Mouse (Mus musculus): ENCODE measurements around the gene Kcnk4. TPM values are rescaled to one million over a fixed set of nuclear protein-coding genes. Genes with fewer than 3 reads are reported as not detected.

Gene Kcnk4
- polyA plus RNA-seq, 1 experiment = 0.12 TPM

DNA sequence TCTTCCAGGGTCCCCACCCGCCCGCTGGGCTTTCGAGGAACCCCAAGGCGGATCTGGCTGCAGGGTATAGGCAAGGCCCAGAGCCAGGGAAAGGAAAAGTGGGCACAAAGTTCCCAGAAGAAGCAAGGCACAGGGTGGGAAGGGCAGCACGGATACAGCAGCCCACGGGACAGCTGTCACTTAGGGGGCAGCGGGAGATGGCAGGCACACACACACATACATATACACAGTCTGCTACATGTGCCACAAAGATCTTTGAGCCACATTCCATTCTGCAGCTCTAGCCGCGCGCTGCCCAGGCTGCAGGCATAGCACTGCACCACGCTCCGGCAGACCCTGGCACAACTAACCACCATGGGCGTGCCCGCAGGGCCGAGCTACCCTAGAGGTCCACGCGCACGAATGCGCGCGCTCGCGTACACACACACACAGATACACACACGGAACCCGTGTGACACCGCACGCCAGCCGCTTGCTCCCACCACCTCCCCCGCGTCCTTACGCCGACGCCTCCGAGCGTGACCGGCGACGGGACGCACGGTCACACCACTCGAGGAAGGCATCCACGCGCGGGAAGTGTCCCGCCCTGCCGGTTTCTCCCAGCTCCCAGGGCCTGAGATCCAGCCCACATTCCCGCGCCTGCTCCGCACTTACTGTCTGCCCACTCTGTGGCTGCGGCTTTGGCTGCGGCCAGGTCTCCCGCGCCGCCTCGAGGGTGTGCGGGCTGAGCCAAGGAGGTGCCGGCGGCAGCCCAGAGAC, 700 bp downstream of the Kcnk4 start:
- TF ChIP-seq TCF3 (IDR thresholded peaks at IDR 0.05; ENCODE audit: insufficient read length, low read depth) (no peak), POLR2AphosphoS2 (IDR thresholded peaks at IDR 0.05; ENCODE audit: insufficient read length, low read depth) (no peak), MYOG (IDR thresholded peaks at IDR 0.05; ENCODE audit: control insufficient read depth in 1 of 3, insufficient read depth in 1 of 3, insufficient read length in 2 of 3, low read depth in 2 of 3) (peak in 2 of 3 experiments; percentile 56 to 82), MAX (IDR thresholded peaks at IDR 0.05; ENCODE audit: low read depth) (no peak), MYOD1 (IDR thresholded peaks at IDR 0.05; ENCODE audit: control insufficient read depth in 1 of 3, insufficient read length in 2 of 3, low read depth in 2 of 3) (peak in 2 of 3 experiments; percentile 63 to 74), REST (IDR thresholded peaks at IDR 0.05; ENCODE audit: insufficient read depth, insufficient read length) (no peak), CEBPB (IDR thresholded peaks at IDR 0.05; ENCODE audit: insufficient read depth, poor library complexity, severe bottlenecking) (no peak), USF1 (IDR thresholded peaks at IDR 0.05; ENCODE audit: low read depth) (no peak), E2F4 (IDR thresholded peaks at IDR 0.05; ENCODE audit: insufficient read depth) (no peak), TCF12 (IDR thresholded peaks at IDR 0.05; ENCODE audit: insufficient read depth, poor library complexity, severe bottlenecking) (no peak), SRF (IDR thresholded peaks at IDR 0.05; ENCODE audit: control insufficient read depth, insufficient read length, low read depth) (no peak)
- H3K79me2 ChIP-seq (ENCODE audit: control insufficient read depth, insufficient read depth) = no peaks in the 10 kb centered on the region
- peak overlapping the region; percentile 65 for H3K4me2 ChIP-seq (ENCODE audit: low read depth)
- H3K36me3 ChIP-seq (ENCODE audit: control insufficient read depth, insufficient read depth) = no peaks in the 10 kb centered on the region
- peak overlapping the region; percentile 12 for H3ac ChIP-seq (ENCODE audit: control insufficient read depth, insufficient read length)
- peaks cover 12% of the 10 kb centered on the region for H3K27me3 ChIP-seq (ENCODE audit: control insufficient read depth, insufficient read depth, insufficient read length)
- H3K4me3 ChIP-seq = no peak overlapping the region

DNA sequence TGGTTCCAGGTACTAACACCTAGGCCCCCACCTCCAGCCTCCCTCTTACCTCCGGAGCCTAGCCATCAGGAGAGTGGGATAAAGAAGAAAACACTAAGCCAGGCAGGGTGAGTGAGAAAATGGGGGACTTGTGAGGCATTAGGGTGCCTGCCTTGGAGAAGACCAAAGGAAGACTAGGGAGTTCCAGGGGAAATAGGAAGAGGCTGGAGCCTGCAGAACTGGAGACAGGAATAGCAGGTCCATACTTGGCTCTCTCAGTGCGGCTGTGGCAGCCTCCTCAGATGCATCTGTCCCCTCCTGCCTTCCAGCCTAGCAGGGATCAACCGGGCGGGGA, 1.2 kb downstream of the Kcnk4 start:
- no peak overlapping the region for H3K4me3 ChIP-seq
- H3ac ChIP-seq (ENCODE audit: control insufficient read depth, insufficient read length) = no peak overlapping the region
- no peaks in the 10 kb centered on the region for H3K79me2 ChIP-seq (ENCODE audit: control insufficient read depth, insufficient read depth)
- TF ChIP-seq TCF12 (IDR thresholded peaks at IDR 0.05; ENCODE audit: insufficient read depth, poor library complexity, severe bottlenecking) = no peak
- TF ChIP-seq POLR2AphosphoS2 (IDR thresholded peaks at IDR 0.05; ENCODE audit: insufficient read length, low read depth) = no peak
- TF ChIP-seq MYOD1 (IDR thresholded peaks at IDR 0.05; ENCODE audit: control insufficient read depth in 1 of 3, insufficient read length in 2 of 3, low read depth in 2 of 3) = no peak
- TF ChIP-seq SRF (IDR thresholded peaks at IDR 0.05; ENCODE audit: control insufficient read depth, insufficient read length, low read depth) = no peak
- no peak for TF ChIP-seq MAX (IDR thresholded peaks at IDR 0.05; ENCODE audit: low read depth)
- TF ChIP-seq CEBPB (IDR thresholded peaks at IDR 0.05; ENCODE audit: insufficient read depth, poor library complexity, severe bottlenecking) = no peak
- no peak for TF ChIP-seq MYOG (IDR thresholded peaks at IDR 0.05; ENCODE audit: control insufficient read depth in 1 of 3, insufficient read depth in 1 of 3, insufficient read length in 2 of 3, low read depth in 2 of 3)
- TF ChIP-seq TCF3 (IDR thresholded peaks at IDR 0.05; ENCODE audit: insufficient read length, low read depth) = no peak
- no peak for TF ChIP-seq E2F4 (IDR thresholded peaks at IDR 0.05; ENCODE audit: insufficient read depth)
- no peak for TF ChIP-seq REST (IDR thresholded peaks at IDR 0.05; ENCODE audit: insufficient read depth, insufficient read length)
- TF ChIP-seq POLR2A (IDR thresholded peaks at IDR 0.05; ENCODE audit: insufficient read length, low read depth) = no peak
- H3K36me3 ChIP-seq (ENCODE audit: control insufficient read depth, insufficient read depth) = no peaks in the 10 kb centered on the region
- H3K27me3 ChIP-seq (ENCODE audit: control insufficient read depth, insufficient read depth, insufficient read length) = peaks cover 12% of the 10 kb centered on the region
- peak overlapping the region; percentile 65 for H3K4me2 ChIP-seq (ENCODE audit: low read depth)

DNA sequence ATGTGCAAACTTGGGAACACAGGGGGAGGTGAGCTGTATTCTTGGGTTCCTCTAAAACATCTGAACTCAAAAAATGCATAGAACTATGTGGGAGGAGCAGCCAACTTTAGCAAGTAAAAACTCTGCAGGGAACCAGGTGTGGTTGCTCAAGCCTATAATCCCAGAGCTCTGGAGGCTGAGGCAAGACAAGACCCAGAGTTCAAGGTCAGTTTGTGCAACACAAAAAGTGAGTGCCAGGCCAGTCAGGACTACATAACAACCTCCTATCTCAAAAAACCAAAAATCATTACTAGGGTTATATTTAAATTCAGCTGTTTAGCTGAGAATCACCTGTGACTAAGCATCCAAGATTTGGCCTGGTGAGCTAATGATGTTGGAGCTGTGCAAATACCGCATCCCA, 2.3 kb downstream of the Kcnk4 start:
- Histone ChIP-seq H3K36me3 (ENCODE audit: control insufficient read depth, insufficient read depth) (no peaks in the 10 kb centered on the region), H3ac (ENCODE audit: control insufficient read depth, insufficient read length) (no peak overlapping the region), H3K79me2 (ENCODE audit: control insufficient read depth, insufficient read depth) (no peaks in the 10 kb centered on the region), H3K4me3 (no peak overlapping the region), H3K4me2 (ENCODE audit: low read depth) (no peak overlapping the region), H3K27me3 (ENCODE audit: control insufficient read depth, insufficient read depth, insufficient read length) (peaks cover 12% of the 10 kb centered on the region)
- TF ChIP-seq SRF (IDR thresholded peaks at IDR 0.05; ENCODE audit: control insufficient read depth, insufficient read length, low read depth) = no peak
- TF ChIP-seq TCF3 (IDR thresholded peaks at IDR 0.05; ENCODE audit: insufficient read length, low read depth) = no peak
- TF ChIP-seq E2F4 (IDR thresholded peaks at IDR 0.05; ENCODE audit: insufficient read depth) = no peak
- no peak for TF ChIP-seq POLR2A (IDR thresholded peaks at IDR 0.05; ENCODE audit: insufficient read length, low read depth)
- TF ChIP-seq MYOG (IDR thresholded peaks at IDR 0.05; ENCODE audit: control insufficient read depth in 1 of 3, insufficient read depth in 1 of 3, insufficient read length in 2 of 3, low read depth in 2 of 3) = no peak
- TF ChIP-seq USF1 (IDR thresholded peaks at IDR 0.05; ENCODE audit: low read depth) = no peak
- no peak for TF ChIP-seq TCF12 (IDR thresholded peaks at IDR 0.05; ENCODE audit: insufficient read depth, poor library complexity, severe bottlenecking)
- no peak for TF ChIP-seq MYOD1 (IDR thresholded peaks at IDR 0.05; ENCODE audit: control insufficient read depth in 1 of 3, insufficient read length in 2 of 3, low read depth in 2 of 3)
- no peak for TF ChIP-seq POLR2AphosphoS2 (IDR thresholded peaks at IDR 0.05; ENCODE audit: insufficient read length, low read depth)
- no peak for TF ChIP-seq MAX (IDR thresholded peaks at IDR 0.05; ENCODE audit: low read depth)
- no peak for TF ChIP-seq REST (IDR thresholded peaks at IDR 0.05; ENCODE audit: insufficient read depth, insufficient read length)
- no peak for TF ChIP-seq CEBPB (IDR thresholded peaks at IDR 0.05; ENCODE audit: insufficient read depth, poor library complexity, severe bottlenecking)

DNA sequence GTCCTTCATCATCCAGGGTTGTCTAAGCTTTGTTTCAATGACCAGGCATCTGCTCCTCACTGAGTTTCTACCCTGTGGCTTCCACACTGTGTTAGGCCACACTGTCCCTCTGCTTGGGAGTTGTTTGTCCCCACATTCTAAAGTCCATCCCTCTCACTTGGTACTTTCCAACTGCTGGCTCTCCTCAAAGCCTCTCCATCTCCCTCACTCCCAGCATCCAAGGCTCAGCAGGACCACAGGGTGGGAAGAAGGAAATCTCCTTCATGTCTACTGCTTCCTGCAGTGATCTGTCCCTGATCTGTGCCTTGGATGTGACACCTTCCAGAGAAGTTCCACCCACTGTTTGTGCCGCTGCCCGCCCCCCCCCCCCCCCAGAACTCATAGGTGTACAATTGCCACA, 3.3 kb downstream of the Kcnk4 start:
- Histone ChIP-seq H3K4me3 (no peak overlapping the region), H3ac (ENCODE audit: control insufficient read depth, insufficient read length) (no peak overlapping the region), H3K4me2 (ENCODE audit: low read depth) (no peak overlapping the region), H3K27me3 (ENCODE audit: control insufficient read depth, insufficient read depth, insufficient read length) (peaks cover 12% of the 10 kb centered on the region), H3K36me3 (ENCODE audit: control insufficient read depth, insufficient read depth) (no peaks in the 10 kb centered on the region), H3K79me2 (ENCODE audit: control insufficient read depth, insufficient read depth) (no peaks in the 10 kb centered on the region)
- TF ChIP-seq MYOG (IDR thresholded peaks at IDR 0.05; ENCODE audit: control insufficient read depth in 1 of 3, insufficient read depth in 1 of 3, insufficient read length in 2 of 3, low read depth in 2 of 3) = no peak
- no peak for TF ChIP-seq POLR2A (IDR thresholded peaks at IDR 0.05; ENCODE audit: insufficient read length, low read depth)
- TF ChIP-seq TCF12 (IDR thresholded peaks at IDR 0.05; ENCODE audit: insufficient read depth, poor library complexity, severe bottlenecking) = no peak
- TF ChIP-seq E2F4 (IDR thresholded peaks at IDR 0.05; ENCODE audit: insufficient read depth) = no peak
- TF ChIP-seq POLR2AphosphoS2 (IDR thresholded peaks at IDR 0.05; ENCODE audit: insufficient read length, low read depth) = no peak
- TF ChIP-seq REST (IDR thresholded peaks at IDR 0.05; ENCODE audit: insufficient read depth, insufficient read length) = no peak
- TF ChIP-seq TCF3 (IDR thresholded peaks at IDR 0.05; ENCODE audit: insufficient read length, low read depth) = no peak
- no peak for TF ChIP-seq MAX (IDR thresholded peaks at IDR 0.05; ENCODE audit: low read depth)
- TF ChIP-seq USF1 (IDR thresholded peaks at IDR 0.05; ENCODE audit: low read depth) = no peak
- TF ChIP-seq MYOD1 (IDR thresholded peaks at IDR 0.05; ENCODE audit: control insufficient read depth in 1 of 3, insufficient read length in 2 of 3, low read depth in 2 of 3) = no peak
- no peak for TF ChIP-seq CEBPB (IDR thresholded peaks at IDR 0.05; ENCODE audit: insufficient read depth, poor library complexity, severe bottlenecking)
- TF ChIP-seq SRF (IDR thresholded peaks at IDR 0.05; ENCODE audit: control insufficient read depth, insufficient read length, low read depth) = no peak

Measured in myocyte (in vitro differentiated cells).